Mouse (Mus musculus) gastrocnemius, adult 2 months (tissue): ENCODE results near the gene Rsph14. TPM values are rescaled to one million over a fixed set of nuclear protein-coding genes. Genes with fewer than 3 reads are reported as not detected.

ENCODE experiments used
- DNase-seq: peaks from one replicate; pipeline ENCODE4 v3.0.0; 2022
- H3K27ac ChIP-seq: fragments of 200-600 bp; 2 replicates; pipeline ENCODE4 v1.8.1; 2022; ENCODE audit warnings: mild to moderate bottlenecking
- H3K4me3 ChIP-seq: fragments of 200-600 bp; 2 replicates; pipeline ENCODE4 v1.8.1; 2022; ENCODE audit warnings: mild to moderate bottlenecking, moderate library complexity
- CTCF ChIP-seq: fragments of 200-600 bp; IDR thresholded peaks from 2 replicates; pipeline ENCODE4 v1.8.1; 2022; ENCODE audit warnings: antibody characterized with exemption, mild to moderate bottlenecking, moderate library complexity
- intact Hi-C: fragments of 180-260 bp; cut with DNase I; formaldehyde crosslinking; loops from one replicate; pipeline ENCODE4 v1.15.1; 2025
- total RNA-seq, 2 experiments: library from RNA; stranded (reverse); gene quantifications; 2 replicates each; pipeline ENCODE4 v1.2.3; 2021

Rsph14 gene
- total RNA-seq, 2 experiments from 2014 or later, result not detected

DNA sequence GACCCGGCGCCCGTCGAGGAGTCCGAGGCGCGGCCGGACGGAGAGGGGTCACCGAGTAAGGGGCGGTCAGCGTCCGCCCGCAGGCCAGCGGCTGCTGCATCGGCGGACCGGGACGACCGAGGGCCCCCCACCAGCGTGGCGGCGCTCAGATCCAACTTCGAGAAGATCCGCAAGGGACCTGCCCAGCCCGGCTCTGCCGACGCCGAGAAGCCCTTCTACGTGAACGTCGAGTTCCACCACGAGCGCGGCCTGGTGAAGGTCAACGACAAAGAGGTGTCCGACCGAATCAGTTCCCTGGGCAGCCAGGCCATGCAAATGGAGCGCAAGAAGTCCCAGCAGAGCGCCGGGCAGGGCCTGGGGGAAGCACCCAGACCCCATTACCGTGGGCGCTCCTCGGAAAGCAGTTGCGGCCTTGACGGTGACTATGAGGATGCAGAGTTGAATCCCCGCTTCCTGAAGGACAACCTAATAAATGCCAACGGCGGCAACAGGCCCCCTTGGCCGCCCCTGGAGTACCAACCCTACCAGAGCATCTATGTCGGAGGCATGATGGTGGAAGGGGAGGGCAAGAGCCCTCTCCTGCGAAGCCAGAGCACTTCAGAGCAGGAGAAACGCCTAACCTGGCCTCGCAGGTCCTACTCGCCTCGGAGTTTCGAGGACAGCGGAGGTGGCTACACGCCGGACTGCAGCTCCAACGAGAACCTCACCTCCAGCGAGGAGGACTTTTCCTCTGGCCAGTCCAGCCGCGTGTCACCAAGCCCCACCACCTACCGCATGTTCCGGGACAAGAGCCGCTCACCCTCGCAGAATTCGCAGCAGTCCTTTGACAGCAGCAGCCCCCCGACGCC, 29.2 kb upstream of the Rsph14 start:
- Histone ChIP-seq H3K4me3 (peak overlapping the region; percentile 93), H3K27ac (peak overlapping the region; percentile 56)
- TF ChIP-seq CTCF, result no peak
- peak; percentile 44 for DNase-seq
- intact Hi-C loops, result loop anchor here (5.0 kb wide), 1 partner anchor 41 kb away; no protein-coding TSS in a partner anchor

DNA sequence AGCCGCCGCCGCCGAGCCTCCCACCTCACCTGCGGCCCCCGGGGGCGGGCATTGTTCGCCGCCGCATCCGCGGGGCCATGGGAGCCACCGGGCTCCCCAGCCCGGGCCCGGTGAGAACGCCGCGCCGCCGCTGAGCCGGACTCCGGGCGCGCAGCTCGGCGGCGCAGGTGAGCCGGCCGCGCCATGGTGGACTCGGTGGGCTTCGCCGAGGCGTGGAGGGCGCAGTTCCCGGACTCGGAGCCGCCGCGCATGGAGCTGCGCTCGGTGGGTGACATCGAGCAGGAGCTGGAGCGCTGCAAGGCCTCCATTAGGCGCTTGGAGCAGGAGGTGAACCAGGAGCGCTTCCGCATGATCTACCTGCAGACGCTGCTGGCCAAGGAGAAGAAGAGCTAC, 28.5 kb upstream of the Rsph14 start:
- TF ChIP-seq CTCF, result no peak
- peak overlapping the region; percentile 93 for H3K4me3 ChIP-seq
- H3K27ac ChIP-seq, result peak overlapping the region; percentile 83
- intact Hi-C loops, result loop anchor here (5.0 kb wide), 1 partner anchor 41 kb away; no protein-coding TSS in a partner anchor
- DNase-seq, result peak; percentile 36

DNA sequence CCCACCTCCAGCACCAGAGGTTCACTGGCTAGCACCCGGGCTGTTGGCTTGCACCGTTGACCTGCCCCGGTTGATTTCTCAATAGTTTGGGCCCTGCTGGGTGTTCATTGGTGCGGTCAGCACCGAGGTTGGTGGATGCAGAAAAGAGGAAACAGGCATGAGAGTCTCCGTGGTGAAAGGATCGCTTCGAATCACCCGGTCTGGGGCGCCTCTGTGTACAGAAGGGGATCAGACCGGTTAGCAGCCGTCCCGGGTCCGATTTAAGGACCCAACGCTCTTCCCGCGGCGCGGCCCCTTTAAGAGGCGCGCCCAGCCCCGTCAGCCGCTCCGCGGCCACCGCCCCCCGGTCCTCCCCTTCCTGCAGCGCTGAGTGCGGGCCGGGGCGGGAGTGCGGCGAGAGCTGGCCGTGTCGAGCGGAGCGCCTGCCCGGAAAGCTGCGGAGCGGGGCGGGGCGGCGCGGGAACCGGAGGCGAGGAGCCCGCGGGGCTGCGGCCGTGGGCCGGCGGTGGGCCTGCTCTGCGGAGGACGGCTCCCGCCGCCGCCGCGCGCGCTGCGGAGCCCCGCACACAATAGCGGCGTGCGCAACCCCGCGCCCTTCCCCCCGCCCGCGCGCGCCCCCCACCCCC, 27.9 kb upstream of the Rsph14 start, which contains the start of gene Bcr:
TSS of gene Bcr (plus strand) at position 376 of the 626 bp plus-strand sequence.
- DNase-seq, result peak; percentile 89
- Histone ChIP-seq H3K4me3 (peak within 1 kb of the TSS; percentile 93), H3K27ac (peak within 1 kb of the TSS; percentile 83)
- intact Hi-C loops, result loop anchor here (5.0 kb wide), 1 partner anchor 42 kb away; no protein-coding TSS in a partner anchor
- no peak for TF ChIP-seq CTCF

DNA sequence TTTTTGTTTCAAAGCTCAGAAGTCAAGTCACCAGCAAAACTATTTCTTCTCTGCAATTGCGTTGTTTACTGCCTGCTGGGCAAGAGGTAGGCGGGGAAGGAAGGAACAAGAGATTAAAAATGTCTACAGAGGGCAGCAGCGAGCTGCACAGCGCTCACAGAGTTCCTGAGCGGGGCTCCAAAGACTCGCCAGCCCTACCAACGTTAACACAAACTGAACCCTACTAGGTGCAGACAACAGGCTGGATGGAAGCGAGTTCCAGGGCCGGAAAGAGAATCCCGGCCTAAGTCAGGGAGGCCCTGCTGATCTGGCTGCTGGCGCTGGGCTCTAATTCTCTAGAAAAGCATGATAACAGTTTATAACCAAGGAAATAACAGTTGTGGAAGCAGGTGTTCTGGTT, 27.0 kb upstream of the Rsph14 start:
- TF ChIP-seq CTCF, result peak; percentile 93
- DNase-seq, result peak; percentile 76
- H3K4me3 ChIP-seq, result peak overlapping the region; percentile 93
- intact Hi-C loops, result loop anchor here (1.0 kb wide), 1 partner anchor 92 kb away; no protein-coding TSS in a partner anchor
- H3K27ac ChIP-seq, result no peak overlapping the region

DNA sequence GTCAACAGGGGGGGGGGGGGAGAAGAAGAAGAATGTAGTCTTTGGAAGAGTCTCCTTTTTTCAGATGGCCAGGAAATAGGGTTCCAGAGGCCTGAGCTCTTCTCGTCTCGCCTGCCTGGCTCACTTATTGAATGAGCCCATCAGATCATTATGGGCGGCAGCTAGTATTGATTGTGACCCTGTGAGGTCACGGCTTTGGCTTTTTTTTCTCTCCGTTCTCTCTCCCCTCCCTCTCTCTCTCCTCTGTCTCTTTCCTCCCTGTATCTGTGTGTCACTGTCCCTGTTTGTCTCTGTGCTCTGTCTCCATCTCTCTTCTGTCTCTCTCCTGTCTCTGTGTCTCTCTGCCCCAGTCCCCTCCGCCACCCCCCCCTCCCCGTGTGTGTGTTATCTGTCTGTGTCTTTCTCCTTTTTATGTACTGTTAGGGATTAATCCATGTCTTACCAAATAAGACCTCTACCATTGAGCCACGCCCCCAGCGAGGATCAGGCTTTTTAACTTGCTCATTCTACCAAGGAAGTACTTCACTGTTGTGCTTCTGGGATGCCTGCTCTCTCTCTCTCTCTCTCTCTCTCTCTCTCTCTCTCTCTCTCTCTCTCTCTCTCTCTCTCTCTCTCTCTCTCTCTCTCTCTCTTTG, 26.5 kb upstream of the Rsph14 start:
- Histone ChIP-seq H3K4me3 (no peak overlapping the region; the same call in 1 of the 2 replicates), H3K27ac (no peak overlapping the region)
- DNase-seq, result no peak
- no peak for TF ChIP-seq CTCF
- intact Hi-C loops, result loop anchor here (1.0 kb wide), 1 partner anchor 92 kb away; no protein-coding TSS in a partner anchor

DNA sequence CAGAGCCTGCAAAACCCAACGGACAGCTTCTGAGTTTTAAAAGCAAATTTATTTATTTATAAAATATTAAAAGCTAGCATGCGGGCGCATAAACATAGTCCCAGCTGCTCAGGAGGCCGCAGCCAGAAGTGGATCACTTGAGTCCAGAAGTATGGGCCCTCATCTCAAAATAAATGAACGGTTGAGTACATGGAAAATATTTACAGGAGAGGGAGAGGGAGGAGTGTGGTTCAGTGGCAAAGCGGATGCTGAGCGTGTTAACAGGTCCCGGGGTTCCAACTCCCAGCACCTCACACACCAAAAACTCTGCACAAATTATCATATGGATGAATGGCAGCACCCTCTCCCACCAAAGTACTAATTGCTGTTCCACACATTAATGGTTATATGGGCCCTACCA, 25.9 kb upstream of the Rsph14 start:
- TF ChIP-seq CTCF, result no peak
- intact Hi-C loops, result no loop called here
- H3K4me3 ChIP-seq, result no peak overlapping the region

DNA sequence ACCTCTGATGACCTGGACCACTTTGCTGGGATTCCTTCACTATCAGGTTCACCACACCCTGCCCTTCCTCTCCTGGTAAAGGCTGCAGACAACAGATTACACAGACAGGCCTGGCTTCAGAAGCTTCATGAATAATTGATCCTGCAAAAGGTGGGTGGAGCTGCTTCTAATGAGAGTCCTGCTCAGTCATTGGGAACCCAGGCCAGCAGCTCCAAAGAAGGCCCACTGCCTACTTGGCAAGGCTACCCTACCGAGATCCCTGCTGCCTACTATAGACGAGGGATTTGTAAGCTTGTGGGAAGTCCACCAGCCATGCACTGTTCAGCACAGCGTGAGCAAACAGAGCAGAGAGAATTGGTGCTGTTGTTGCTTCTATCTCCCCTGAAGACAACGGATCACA, 23.9 kb upstream of the Rsph14 start:
- no peak for TF ChIP-seq CTCF
- intact Hi-C loops, result no loop called here
- H3K4me3 ChIP-seq, result no peak overlapping the region
- H3K27ac ChIP-seq, result no peak overlapping the region
- no peak for DNase-seq

More for the DNA sequence above, 25.9 kb upstream of the Rsph14 start:
- H3K27ac ChIP-seq, result no peak overlapping the region
- no peak for DNase-seq

DNA sequence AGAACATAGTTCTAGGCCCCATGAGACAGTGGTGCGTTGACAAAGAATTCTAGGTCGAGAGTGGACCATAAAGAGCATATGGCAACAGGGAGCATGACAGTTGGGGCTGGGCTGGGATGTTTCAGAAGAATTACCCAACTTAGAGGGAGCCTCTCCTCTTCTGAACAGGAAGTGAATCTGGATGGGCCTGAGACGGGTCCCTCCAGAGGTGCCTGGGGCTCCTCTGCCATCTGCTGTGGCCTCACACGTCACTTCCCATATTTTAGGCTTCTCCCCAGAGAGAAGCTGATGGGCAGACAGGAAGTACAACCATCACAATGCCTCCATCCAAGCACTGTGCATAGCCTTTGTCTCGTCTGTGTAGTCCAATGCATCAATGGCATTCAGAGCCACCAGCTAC, 23.3 kb upstream of the Rsph14 start:
- no peak overlapping the region for H3K4me3 ChIP-seq
- DNase-seq, result no peak
- no peak for TF ChIP-seq CTCF
- H3K27ac ChIP-seq, result no peak overlapping the region
- intact Hi-C loops, result no loop called here

DNA sequence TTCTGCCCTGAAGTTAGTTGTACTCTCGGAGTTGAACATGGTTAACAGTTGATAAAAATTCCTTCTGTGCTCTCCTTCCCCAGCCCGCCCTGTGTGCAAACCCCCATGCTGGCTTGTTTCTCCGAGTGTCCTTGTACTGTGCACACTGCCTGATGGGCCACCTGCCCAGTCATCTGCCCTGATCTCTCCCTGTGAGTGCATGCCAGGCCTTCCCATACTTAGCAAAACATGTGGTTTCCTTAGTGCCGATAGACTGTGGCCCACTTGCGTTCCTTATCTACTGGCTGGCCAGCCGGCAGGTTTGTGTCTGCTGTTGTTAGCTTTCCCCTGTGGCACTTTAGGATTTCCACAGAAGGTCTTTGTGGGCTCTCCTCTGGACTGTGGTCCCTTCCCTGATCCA, 21.7 kb upstream of the Rsph14 start:
- no peak overlapping the region for H3K4me3 ChIP-seq
- TF ChIP-seq CTCF, result no peak
- peak; percentile 51 for DNase-seq
- H3K27ac ChIP-seq, result no peak overlapping the region
- intact Hi-C loops, result no loop called here

DNA sequence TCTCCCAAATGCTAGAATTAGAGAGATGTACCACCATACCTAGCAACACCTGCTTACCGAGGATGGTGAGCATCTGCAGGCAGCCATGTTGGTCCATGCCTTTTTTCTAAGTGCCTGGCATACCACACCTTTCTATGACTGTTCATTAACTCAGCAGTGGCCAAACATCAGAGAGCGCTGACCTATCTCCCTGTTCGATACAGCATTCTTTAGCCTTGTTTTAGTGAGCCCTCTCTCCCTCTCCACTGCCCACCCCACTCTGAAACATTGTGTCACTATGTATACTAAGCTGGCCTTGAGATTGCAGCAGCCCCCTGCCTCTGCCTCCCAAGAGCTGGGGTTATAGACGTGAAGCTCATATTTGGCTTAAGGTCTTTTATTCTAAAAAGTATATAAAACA, 21.3 kb upstream of the Rsph14 start:
- Histone ChIP-seq H3K4me3 (no peak overlapping the region), H3K27ac (no peak overlapping the region)
- intact Hi-C loops, result no loop called here
- no peak for DNase-seq
- no peak for TF ChIP-seq CTCF

DNA sequence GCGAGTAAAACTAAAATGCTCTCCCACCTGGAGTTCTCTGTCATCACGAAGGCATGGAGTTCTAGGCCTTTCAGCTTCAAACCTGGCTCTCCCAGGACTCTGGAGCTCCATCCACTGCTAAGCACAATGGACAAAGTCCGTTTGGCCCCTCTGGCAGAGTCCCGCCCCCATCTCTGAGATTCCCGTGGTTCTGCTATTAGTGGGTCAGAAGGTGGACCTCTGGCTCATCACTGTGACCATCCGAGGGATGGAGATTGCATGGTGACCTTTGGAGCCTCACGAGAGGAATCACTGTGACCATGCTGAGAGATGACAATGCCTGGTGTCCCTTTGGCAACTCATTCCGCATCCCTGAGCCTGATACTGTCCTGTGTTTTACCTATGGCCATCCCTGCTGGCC, 20.5 kb upstream of the Rsph14 start:
- intact Hi-C loops, result no loop called here
- DNase-seq, result no peak
- no peak for TF ChIP-seq CTCF
- H3K4me3 ChIP-seq, result no peak overlapping the region
- H3K27ac ChIP-seq, result no peak overlapping the region

DNA sequence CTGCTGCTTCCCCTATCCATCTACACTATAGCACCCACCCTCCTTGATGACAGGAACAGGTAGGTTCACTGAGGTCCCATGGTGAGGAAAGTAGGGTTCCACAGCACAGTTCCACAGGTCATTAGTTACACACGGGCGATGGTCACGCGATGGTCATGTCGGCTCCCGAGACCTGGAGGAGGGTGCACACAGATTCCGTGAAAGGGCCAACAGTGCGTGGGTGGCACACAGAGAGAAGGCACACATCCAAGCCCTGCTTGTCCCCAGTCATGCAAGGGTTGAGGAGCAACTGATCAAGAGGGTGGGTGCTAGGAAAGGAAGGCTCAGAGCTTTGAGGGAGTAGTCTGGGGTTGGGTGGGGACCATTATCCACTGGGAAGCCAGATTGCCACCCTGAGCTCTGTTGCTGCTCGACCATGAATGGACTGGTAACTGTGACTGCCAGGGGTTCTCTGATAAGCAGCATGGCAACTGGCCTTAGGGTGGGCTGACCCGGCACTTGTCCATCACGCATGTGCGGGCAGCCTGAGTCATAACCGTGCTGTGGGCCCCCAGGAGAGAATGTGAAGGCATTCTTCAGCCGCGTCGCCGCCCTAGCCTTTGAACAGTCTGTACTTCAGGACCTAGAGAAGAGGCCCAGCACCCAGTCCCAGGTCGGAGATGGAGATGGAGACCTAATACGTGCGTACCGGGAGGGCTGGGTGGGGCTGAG, 19.1 kb upstream of the Rsph14 start:
- H3K4me3 ChIP-seq, result no peak overlapping the region
- TF ChIP-seq CTCF, result no peak
- intact Hi-C loops, result no loop called here

More for the DNA sequence above, 19.1 kb upstream of the Rsph14 start:
- H3K27ac ChIP-seq, result no peak overlapping the region
- DNase-seq, result no peak
